Mouse (Mus musculus) large intestine, adult 2 months (tissue): ENCODE measurements around the gene Abt1. TPM values are rescaled to one million over a fixed set of nuclear protein-coding genes. Genes with fewer than 3 reads are reported as not detected.
A peak's percentile ranks its signal among the peaks of the same experiment; 100 is the strongest.

Experiments used
- DNase-seq: peaks from one replicate; pipeline ENCODE4 v3.0.0-alpha.2; 2012; ENCODE audit warnings: low read depth, low spot score
- WGBS: fragments of 180-500 bp; shearing (Covaris S2); methylation state at CpG from one replicate; pipeline ENCODE4 v1.1.7; 2018; 5-methylcytosine and 5-hydroxymethylcytosine counted together
- polyA plus RNA-seq: library from polyadenylated mRNA; depleted of rRNA; stranded (reverse); fragments of >200 nt; gene quantifications from 2 replicates; pipeline ENCODE4 v1.2.3, GENCODE M21; 2012; rRNA removed

Gene Abt1
- polyA plus RNA-seq, 1 experiment, result 3.1 TPM

DNA sequence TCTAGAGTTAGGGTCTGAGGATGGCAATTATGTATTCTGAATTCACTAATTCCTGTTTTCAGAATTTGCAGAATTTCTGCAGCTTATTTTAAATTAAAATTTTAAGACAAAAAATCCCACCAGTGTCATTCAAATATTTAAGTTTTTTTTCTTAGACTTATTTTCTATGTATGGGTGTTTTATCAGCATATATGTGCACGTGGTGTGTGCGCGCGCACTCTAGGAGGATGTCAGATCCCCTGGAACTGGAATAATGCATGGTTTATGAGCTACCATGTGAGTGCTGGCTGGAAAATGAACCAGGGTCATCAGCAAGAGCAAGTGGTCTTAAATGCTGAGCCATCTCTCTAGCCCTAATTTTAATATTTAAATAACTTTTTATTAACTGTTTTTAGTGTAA lies 53.6 kb downstream of the Abt1 start:
- DNase-seq, result no peak
- 94% methylated on average over 4 of the region's 4 CpGs for WGBS

DNA sequence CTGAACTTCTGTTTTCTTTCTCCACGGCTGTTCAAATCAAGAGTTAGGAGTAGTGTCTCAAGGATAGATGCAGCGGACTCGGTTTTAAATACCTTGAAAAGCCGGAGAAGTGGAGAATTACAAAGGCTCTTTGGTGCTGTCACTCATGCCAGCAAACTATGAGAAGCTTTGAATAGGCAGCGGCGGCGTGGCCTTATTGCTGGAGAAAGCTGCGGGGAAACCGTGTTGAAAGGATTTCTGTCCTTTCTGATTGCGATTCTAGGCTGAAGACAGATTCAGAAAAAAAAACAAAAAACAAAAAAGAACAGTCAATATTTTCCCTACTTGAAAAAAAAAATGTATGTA lies 54.3 kb downstream of the Abt1 start:
- WGBS, result under 1% methylated on average over 10 of the region's 10 CpGs
- DNase-seq, result no peak

DNA sequence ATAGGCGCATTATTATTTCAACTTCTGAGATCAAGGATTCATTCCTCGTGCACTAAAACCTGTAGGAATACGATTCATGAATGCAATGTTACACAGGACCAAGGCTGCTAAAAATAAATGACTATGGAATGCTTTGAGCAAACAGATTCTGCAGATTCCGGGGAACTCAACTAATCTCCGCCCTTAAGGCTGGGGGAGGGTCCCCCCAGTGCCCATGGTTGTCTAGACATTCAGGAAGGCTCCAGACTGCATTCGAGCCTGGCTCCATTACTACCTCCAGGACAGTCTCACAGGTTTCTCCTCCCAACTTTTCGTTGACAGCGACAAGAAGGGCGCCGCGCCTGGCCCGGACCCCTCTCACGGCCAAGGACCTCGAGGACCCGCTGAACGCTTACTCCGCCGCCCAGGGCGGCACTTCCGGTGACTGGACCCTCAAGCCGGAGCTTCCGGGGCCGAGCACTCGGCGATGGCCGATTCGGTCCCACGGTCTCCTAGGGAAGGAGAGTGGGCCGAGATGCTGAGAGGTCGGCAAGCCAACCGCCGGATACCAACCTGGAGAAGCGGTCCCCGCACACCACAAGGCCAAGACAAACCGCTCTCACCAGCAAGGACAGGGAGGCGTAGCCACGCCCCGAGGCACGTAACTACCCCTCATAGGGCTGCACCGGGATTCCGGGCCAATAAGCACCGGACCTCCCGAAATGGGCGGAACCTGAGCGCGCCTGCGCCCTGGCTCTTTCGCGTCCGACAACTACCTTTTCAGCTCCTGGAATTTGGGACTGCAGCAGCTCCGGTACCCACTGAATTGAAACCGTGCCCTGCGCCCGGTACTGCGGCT lies 54.9 kb downstream of the Abt1 start, which contains the start of gene Zfp322a:
Zfp322a (minus strand) TSS at position 626 of the 838 bp plus-strand sequence.
- under 1% methylated on average over 55 of the region's 55 CpGs for WGBS
- DNase-seq, result peak; percentile 82

Other genes starting within 250 kb of the Abt1 start
- gene Vmn1r220, start 235.9 kb downstream of the Abt1 start, polyA plus RNA-seq, result not detected in 2 replicates
- gene Vmn1r221, start 209.7 kb downstream of the Abt1 start, polyA plus RNA-seq, result not detected in 2 replicates
- not detected in 2 replicates for gene Vmn1r222, start 187.9 kb downstream of the Abt1 start, polyA plus RNA-seq
- not detected in 2 replicates for gene Vmn1r223, start 176.7 kb downstream of the Abt1 start, polyA plus RNA-seq
- gene Zfp322a, start 54.7 kb downstream of the Abt1 start, polyA plus RNA-seq, result 1.1 and 1.7 TPM in 2 replicates
- gene Btn1a1, start 42.0 kb upstream of the Abt1 start, polyA plus RNA-seq, result 0.07 and 0.17 TPM in 2 replicates
- gene Btn2a2, start 65.0 kb upstream of the Abt1 start, polyA plus RNA-seq, result 0.09 TPM in 1 of 2 replicates, not detected in the other
- gene Hist1h4h, start 107.2 kb upstream of the Abt1 start, polyA plus RNA-seq, result 27.9 and 42.9 TPM in 2 replicates
- gene Hist1h2af, start 110.0 kb upstream of the Abt1 start, polyA plus RNA-seq, result 64.4 and 250 TPM in 2 replicates
- 30.9 and 39.2 TPM in 2 replicates for gene Hist1h3g, start 111.6 kb upstream of the Abt1 start, polyA plus RNA-seq
- gene Hist1h2bh, start 119.5 kb upstream of the Abt1 start, polyA plus RNA-seq, result 5.2 and 6.8 TPM in 2 replicates
- gene Hist1h3f, start 120.2 kb upstream of the Abt1 start, polyA plus RNA-seq, result 5.9 and 7.1 TPM in 2 replicates
- gene Hist1h4f, start 127.8 kb upstream of the Abt1 start, polyA plus RNA-seq, result 27.0 and 31.0 TPM in 2 replicates
- 0.40 and 0.43 TPM in 2 replicates for gene Hist1h1d, start 129.4 kb upstream of the Abt1 start, polyA plus RNA-seq
- 29.4 and 30.0 TPM in 2 replicates for gene Hist1h3e, start 138.5 kb upstream of the Abt1 start, polyA plus RNA-seq
- 8.9 and 10.5 TPM in 2 replicates for gene Hist1h2ae, start 147.4 kb upstream of the Abt1 start, polyA plus RNA-seq
- gene Hist1h2bg, start 147.5 kb upstream of the Abt1 start, polyA plus RNA-seq, result 29.0 and 42.0 TPM in 2 replicates
- gene Hist1h2bf, start 150.3 kb upstream of the Abt1 start, polyA plus RNA-seq, result 9.1 and 18.1 TPM in 2 replicates
- gene Hist1h2ad, start 150.5 kb upstream of the Abt1 start, polyA plus RNA-seq, result 3.6 and 7.5 TPM in 2 replicates
- 9.5 and 13.9 TPM in 2 replicates for gene Hist1h3d, start 151.9 kb upstream of the Abt1 start, polyA plus RNA-seq
- gene Hist1h4d, start 157.7 kb upstream of the Abt1 start, polyA plus RNA-seq, result 13.6 and 13.7 TPM in 2 replicates
- 1.9 and 2.5 TPM in 2 replicates for gene Hist1h2be, start 197.3 kb upstream of the Abt1 start, polyA plus RNA-seq
- gene Hist1h1e, start 198.7 kb upstream of the Abt1 start, polyA plus RNA-seq, result 2.7 and 3.1 TPM in 2 replicates